Mouse (Mus musculus): ENCODE measurements around the gene Fam83c. TPM values are rescaled to one million over a fixed set of nuclear protein-coding genes. Genes with fewer than 3 reads are reported as not detected.
A peak's percentile ranks its signal among the peaks of the same experiment; 100 is the strongest.

Fam83c gene
- total and polyA plus RNA-seq, 2 experiments from 2014 or later = not detected

- Histone ChIP-seq H3K4me1 (ENCODE audit: insufficient read depth, low read length) (no peaks in the 10 kb centered on the region), H3K27ac (ENCODE audit: low read depth, low read length) (no peak overlapping the region), H3K4me2 (ENCODE audit: low read depth, low read length, poor library complexity, severe bottlenecking) (no peak overlapping the region), H3K4me3 (ENCODE audit: low read depth, low read length) (no peak overlapping the region), H3K9me3 (ENCODE audit: low read length) (no peaks in the 10 kb centered on the region), H3K27me3 (ENCODE audit: insufficient read depth, low read length) (no peaks in the 10 kb centered on the region), H3K36me3 (ENCODE audit: insufficient read depth, low read length) (peaks cover 8% of the 10 kb centered on the region), H3K9ac (replicated peaks; ENCODE audit: low read length, poor library complexity, severe bottlenecking) (no peak overlapping the region)
- ATAC-seq (ENCODE audit: low FRiP score) (0 out of 2 replicates have a peak, but pooled peaks have one; percentile 34), DNase-seq (ENCODE audit: low spot score) (peak; percentile 51)
- TF ChIP-seq CTCF (IDR thresholded peaks at IDR 0.05) = no peak
- WGBS = 80% methylated on average over 18 of the region's 18 CpGs
These were observed 46.4 kb downstream of the Fam83c start for GRCm38 (mm10) chr2:155787949-155788931.

GRCm38 (mm10) chr2:155786905-155787304 is 47.7 kb downstream of the Fam83c start:
- WGBS = 76% methylated on average over 5 of the region's 5 CpGs
- Histone ChIP-seq H3K9ac (replicated peaks; ENCODE audit: low read length, poor library complexity, severe bottlenecking) (0 out of 2 replicates have a peak overlapping the region, but pooled peaks have one; percentile 19), H3K27ac (ENCODE audit: low read depth, low read length) (no peak overlapping the region), H3K36me3 (ENCODE audit: insufficient read depth, low read length) (no peaks in the 10 kb centered on the region), H3K27me3 (ENCODE audit: insufficient read depth, low read length) (no peaks in the 10 kb centered on the region), H3K4me3 (ENCODE audit: low read depth, low read length) (no peak overlapping the region), H3K4me1 (ENCODE audit: insufficient read depth, low read length) (no peaks in the 10 kb centered on the region), H3K9me3 (ENCODE audit: low read length) (no peaks in the 10 kb centered on the region), H3K4me2 (ENCODE audit: low read depth, low read length, poor library complexity, severe bottlenecking) (no peak overlapping the region)
- TF ChIP-seq CTCF (IDR thresholded peaks at IDR 0.05) = no peak
- DNase-seq (ENCODE audit: low spot score) = no peak
- no peak for ATAC-seq (ENCODE audit: low FRiP score)

GRCm38 (mm10) chr2:155784534-155784933 is 50.1 kb downstream of the Fam83c start:
- Histone ChIP-seq H3K4me1 (ENCODE audit: insufficient read depth, low read length) (no peaks in the 10 kb centered on the region), H3K27me3 (ENCODE audit: insufficient read depth, low read length) (no peaks in the 10 kb centered on the region), H3K4me2 (ENCODE audit: low read depth, low read length, poor library complexity, severe bottlenecking) (no peak overlapping the region), H3K4me3 (ENCODE audit: low read depth, low read length) (no peak overlapping the region), H3K27ac (ENCODE audit: low read depth, low read length) (no peak overlapping the region), H3K36me3 (ENCODE audit: insufficient read depth, low read length) (no peaks in the 10 kb centered on the region), H3K9me3 (ENCODE audit: low read length) (no peaks in the 10 kb centered on the region), H3K9ac (replicated peaks; ENCODE audit: low read length, poor library complexity, severe bottlenecking) (no peak overlapping the region)
- DNase-seq (ENCODE audit: low spot score) = no peak
- no peak for TF ChIP-seq CTCF (IDR thresholded peaks at IDR 0.05)
- ATAC-seq (ENCODE audit: low FRiP score) = no peak
- WGBS = 78% methylated on average over 6 of the region's 6 CpGs

GRCm38 (mm10) chr2:155779506-155779905 is 55.1 kb downstream of the Fam83c start:
- Histone ChIP-seq H3K4me2 (ENCODE audit: low read depth, low read length, poor library complexity, severe bottlenecking) (no peak overlapping the region), H3K9ac (replicated peaks; ENCODE audit: low read length, poor library complexity, severe bottlenecking) (no peak overlapping the region), H3K9me3 (ENCODE audit: low read length) (no peaks in the 10 kb centered on the region), H3K36me3 (ENCODE audit: insufficient read depth, low read length) (no peaks in the 10 kb centered on the region), H3K27ac (ENCODE audit: low read depth, low read length) (no peak overlapping the region), H3K27me3 (ENCODE audit: insufficient read depth, low read length) (no peaks in the 10 kb centered on the region), H3K4me3 (ENCODE audit: low read depth, low read length) (no peak overlapping the region), H3K4me1 (ENCODE audit: insufficient read depth, low read length) (peaks cover 5% of the 10 kb centered on the region; the same call in 1 of the 2 replicates)
- WGBS = 78% methylated on average over 3 of the region's 3 CpGs
- TF ChIP-seq CTCF (IDR thresholded peaks at IDR 0.05) = no peak
- DNase-seq (ENCODE audit: low spot score) (no peak), ATAC-seq (ENCODE audit: low FRiP score) (no peak)

- peak; percentile 43 for DNase-seq (ENCODE audit: low spot score)
- H3K36me3 ChIP-seq (ENCODE audit: insufficient read depth, low read length) = no peaks in the 10 kb centered on the region
- no peak for ATAC-seq (ENCODE audit: low FRiP score)
- no peak overlapping the region for H3K4me3 ChIP-seq (ENCODE audit: low read depth, low read length)
- no peaks in the 10 kb centered on the region for H3K27me3 ChIP-seq (ENCODE audit: insufficient read depth, low read length)
- no peak overlapping the region for H3K9ac ChIP-seq (replicated peaks; ENCODE audit: low read length, poor library complexity, severe bottlenecking)
- no peak overlapping the region for H3K27ac ChIP-seq (ENCODE audit: low read depth, low read length)
- no peak for TF ChIP-seq CTCF (IDR thresholded peaks at IDR 0.05)
- peaks cover 5% of the 10 kb centered on the region; the same call in 1 of the 2 replicates for H3K4me1 ChIP-seq (ENCODE audit: insufficient read depth, low read length)
- no peak overlapping the region for H3K4me2 ChIP-seq (ENCODE audit: low read depth, low read length, poor library complexity, severe bottlenecking)
- WGBS = 54% methylated on average over 7 of the region's 7 CpGs
- H3K9me3 ChIP-seq (ENCODE audit: low read length) = no peaks in the 10 kb centered on the region
These were observed 55.6 kb downstream of the Fam83c start for GRCm38 (mm10) chr2:155779066-155779465.

- Histone ChIP-seq H3K27ac (ENCODE audit: low read depth, low read length) (no peak overlapping the region), H3K9me3 (ENCODE audit: low read length) (no peaks in the 10 kb centered on the region), H3K27me3 (ENCODE audit: insufficient read depth, low read length) (peaks cover 7% of the 10 kb centered on the region; the same call in 1 of the 2 replicates), H3K4me3 (ENCODE audit: low read depth, low read length) (no peak overlapping the region), H3K4me2 (ENCODE audit: low read depth, low read length, poor library complexity, severe bottlenecking) (no peak overlapping the region), H3K9ac (replicated peaks; ENCODE audit: low read length, poor library complexity, severe bottlenecking) (no peak overlapping the region), H3K36me3 (ENCODE audit: insufficient read depth, low read length) (no peaks in the 10 kb centered on the region), H3K4me1 (ENCODE audit: insufficient read depth, low read length) (peaks cover 5% of the 10 kb centered on the region; the same call in 1 of the 2 replicates)
- no peak for DNase-seq (ENCODE audit: low spot score)
- WGBS = 50% methylated on average over 6 of the region's 6 CpGs
- no peak for ATAC-seq (ENCODE audit: low FRiP score)
- TF ChIP-seq CTCF (IDR thresholded peaks at IDR 0.05) = no peak
These were observed 56.6 kb downstream of the Fam83c start for GRCm38 (mm10) chr2:155778004-155778403.
